Mouse (Mus musculus) forebrain, embryonic 11.5 days (tissue): ENCODE data around the gene Nedd8. TPM values are rescaled to one million over a fixed set of nuclear protein-coding genes. Genes with fewer than 3 reads are reported as not detected.

Experiments
- ATAC-seq: fragments of 200-750 bp; cut with Nextera tagmentation; replicated peaks from 2 replicates; pipeline ENCODE4 v1.8.0; 2017; ENCODE audit warnings: moderate TSS enrichment; ENCODE audit not compliant: low FRiP score
- DNase-seq: peaks from one replicate; pipeline ENCODE4 v3.0.0-alpha.2; 2017; ENCODE audit warnings: low spot score
- H3K27ac ChIP-seq: fragments of 300-500 bp; sonication (generic); 2 replicates; pipeline ENCODE4 v1.5.1; 2014; ENCODE audit warnings: low read depth, low read length
- H3K27me3 ChIP-seq: fragments of 300-500 bp; sonication (generic); 2 replicates; pipeline ENCODE4 v1.6.1; 2014; ENCODE audit warnings: mild to moderate bottlenecking, low read length, mixed read lengths; ENCODE audit not compliant: control insufficient read depth, insufficient read depth
- H3K36me3 ChIP-seq: fragments of 300-500 bp; sonication (generic); 2 replicates; pipeline ENCODE4 v1.6.1; 2014; ENCODE audit warnings: mild to moderate bottlenecking, low read length, moderate library complexity, mixed read lengths; ENCODE audit not compliant: control insufficient read depth, insufficient read depth
- H3K4me1 ChIP-seq: fragments of 300-500 bp; sonication (generic); replicated peaks from 2 replicates; pipeline ENCODE4 v1.6.1; 2014; ENCODE audit warnings: low read length, mixed read lengths; ENCODE audit not compliant: control insufficient read depth, insufficient read depth
- H3K4me2 ChIP-seq: fragments of 300-500 bp; sonication (generic); 2 replicates; pipeline ENCODE4 v1.6.1; 2014; ENCODE audit warnings: low read depth, mild to moderate bottlenecking, low read length, moderate library complexity, mixed read lengths; ENCODE audit not compliant: severe bottlenecking
- H3K4me3 ChIP-seq: fragments of 300-500 bp; sonication (generic); 2 replicates; pipeline ENCODE4 v1.5.1; 2014; ENCODE audit warnings: low read depth, low read length
- H3K9ac ChIP-seq: fragments of 300-500 bp; sonication (generic); 2 replicates; pipeline ENCODE4 v1.6.1; 2014; ENCODE audit warnings: low read length
- H3K9me3 ChIP-seq: fragments of 300-500 bp; sonication (generic); 2 replicates; pipeline ENCODE4 v1.6.1; 2016; ENCODE audit warnings: low read length, mixed read lengths; ENCODE audit not compliant: control insufficient read depth
- WGBS: fragments of 180-500 bp; shearing (Covaris S2); extraction: QIAGEN DNeasy Blood & Tissue Kit; methylation state at CpG from one replicate; pipeline ENCODE4 v1.1.7; 2014; 5-methylcytosine and 5-hydroxymethylcytosine counted together
- polyA plus RNA-seq: library from polyadenylated mRNA; unstranded; fragments of >200 nt; fragmentation: Nextera tagmentation; extraction: Ambion mirVana; gene quantifications from 2 replicates; pipeline ENCODE4 v1.2.1, GENCODE M21; 2014

Gene Nedd8
- polyA plus RNA-seq, 1 experiment from 2014 or later = 583 TPM

GRCm38 (mm10) chr14:55656935-55657334, 15.0 kb downstream of the Nedd8 start:
- no peak overlapping the region for H3K9ac ChIP-seq
- 0 out of 2 replicates have a peak, but pooled peaks cover 2% of the 10 kb centered on the region for H3K4me1 ChIP-seq
- H3K9me3 ChIP-seq = no peaks in the 10 kb centered on the region
- ATAC-seq = no peak
- no peak overlapping the region for H3K4me2 ChIP-seq
- H3K27me3 ChIP-seq = no peaks in the 10 kb centered on the region
- no peak overlapping the region for H3K4me3 ChIP-seq
- no peak for DNase-seq
- H3K27ac ChIP-seq = no peak overlapping the region
- WGBS = 89% methylated on average over 3 of the region's 3 CpGs
- H3K36me3 ChIP-seq = no peaks in the 10 kb centered on the region

- no peak overlapping the region for H3K4me2 ChIP-seq
Observed at GRCm38 (mm10) chr14:55651528-55651927, 20.4 kb downstream of the Nedd8 start.

GRCm38 (mm10) chr14:55649884-55650283, 22.0 kb downstream of the Nedd8 start, which contains the start of gene Tssk4:
Gene Tssk4 (plus strand): TSS chr14:55650184.
- Histone ChIP-seq H3K27ac (no peak within 1 kb of the TSS), H3K4me3 (no peak within 1 kb of the TSS), H3K9me3 (no peaks in the 10 kb centered on the region), H3K36me3 (no peaks in the 10 kb centered on the region), H3K4me1 (peaks cover under 1% of the 10 kb centered on the region; the same call in 1 of the 2 replicates), H3K4me2 (no peak within 1 kb of the TSS), H3K9ac (no peak within 1 kb of the TSS), H3K27me3 (no peaks in the 10 kb centered on the region)
- ATAC-seq (no peak), DNase-seq (no peak)
- WGBS = 93% methylated on average over 2 of the region's 2 CpGs

More at GRCm38 (mm10) chr14:55651528-55651927, 20.4 kb downstream of the Nedd8 start:
- ATAC-seq (no peak), DNase-seq (no peak)
- no peaks in the 10 kb centered on the region for H3K27me3 ChIP-seq
- 92% methylated on average over 7 of the region's 7 CpGs for WGBS
- H3K4me3 ChIP-seq = no peak overlapping the region
- no peaks in the 10 kb centered on the region for H3K9me3 ChIP-seq
- H3K4me1 ChIP-seq = no peaks in the 10 kb centered on the region
- H3K36me3 ChIP-seq = no peaks in the 10 kb centered on the region
- H3K27ac ChIP-seq = no peak overlapping the region
- no peak overlapping the region for H3K9ac ChIP-seq

GRCm38 (mm10) chr14:55644261-55644888, 27.5 kb downstream of the Nedd8 start:
- Histone ChIP-seq H3K4me3 (peak overlapping the region; percentile 66), H3K36me3 (peaks cover 11% of the 10 kb centered on the region; the same call in 1 of the 2 replicates), H3K27ac (no peak overlapping the region), H3K4me2 (peak overlapping the region; percentile 81), H3K4me1 (peaks cover 15% of the 10 kb centered on the region), H3K9me3 (no peaks in the 10 kb centered on the region), H3K27me3 (no peaks in the 10 kb centered on the region), H3K9ac (peak overlapping the region; percentile 95)
- no peak for ATAC-seq
- DNase-seq = no peak
- 34% methylated on average over 17 of the region's 17 CpGs for WGBS

GRCm38 (mm10) chr14:55643060-55643907, 28.6 kb downstream of the Nedd8 start, which contains the start of gene Tm9sf1:
Gene Tm9sf1 (minus strand): TSS chr14:55643806.
- ATAC-seq (peak; percentile 90), DNase-seq (peak; percentile 89)
- Histone ChIP-seq H3K27ac (peak within 1 kb of the TSS; percentile 87), H3K27me3 (no peaks in the 10 kb centered on the region), H3K9ac (peak within 1 kb of the TSS; percentile 95), H3K9me3 (no peaks in the 10 kb centered on the region), H3K4me1 (peaks cover 15% of the 10 kb centered on the region), H3K4me3 (peak within 1 kb of the TSS; percentile 66), H3K4me2 (peak within 1 kb of the TSS; percentile 81), H3K36me3 (peaks cover 11% of the 10 kb centered on the region; the same call in 1 of the 2 replicates)
- under 1% methylated on average over 81 of the region's 89 CpGs for WGBS

GRCm38 (mm10) chr14:55642679-55643059, 29.3 kb downstream of the Nedd8 start:
- WGBS = 24% methylated on average over 8 of the region's 8 CpGs
- H3K36me3 ChIP-seq = peaks cover 14% of the 10 kb centered on the region
- peak; percentile 19 for ATAC-seq
- H3K4me1 ChIP-seq = peaks cover 15% of the 10 kb centered on the region
- peak overlapping the region; percentile 81 for H3K4me2 ChIP-seq
- no peaks in the 10 kb centered on the region for H3K9me3 ChIP-seq
- peak overlapping the region; percentile 66 for H3K4me3 ChIP-seq
- peak overlapping the region; percentile 95 for H3K9ac ChIP-seq
- peak overlapping the region; percentile 87; the same call in 1 of the 2 replicates for H3K27ac ChIP-seq
- no peak for DNase-seq
- H3K27me3 ChIP-seq = no peaks in the 10 kb centered on the region

- Histone ChIP-seq H3K9ac (no peak overlapping the region), H3K9me3 (no peaks in the 10 kb centered on the region), H3K27ac (no peak overlapping the region), H3K4me2 (no peak overlapping the region), H3K4me1 (peaks cover 15% of the 10 kb centered on the region), H3K36me3 (peaks cover 14% of the 10 kb centered on the region), H3K27me3 (no peaks in the 10 kb centered on the region), H3K4me3 (no peak overlapping the region)
- WGBS = 96% methylated on average over 13 of the region's 13 CpGs
- DNase-seq = no peak
- no peak for ATAC-seq
Observed at GRCm38 (mm10) chr14:55641291-55641690, 30.6 kb downstream of the Nedd8 start.

GRCm38 (mm10) chr14:55640816-55641215, 31.1 kb downstream of the Nedd8 start:
- no peak for ATAC-seq
- Histone ChIP-seq H3K4me1 (peaks cover 15% of the 10 kb centered on the region), H3K9ac (no peak overlapping the region), H3K4me2 (no peak overlapping the region), H3K9me3 (no peaks in the 10 kb centered on the region), H3K27ac (no peak overlapping the region), H3K27me3 (no peaks in the 10 kb centered on the region), H3K4me3 (no peak overlapping the region), H3K36me3 (peaks cover 14% of the 10 kb centered on the region)
- no peak for DNase-seq
- 96% methylated on average over 14 of the region's 14 CpGs for WGBS
